Mouse (Mus musculus): Measurements from ENCODE around the gene Spsb4.
A peak's percentile ranks its signal among the peaks of the same experiment; 100 is the strongest.

The Spsb4 gene

GRCm38 (mm10) chr9:96978147-96978782, 40.4 kb downstream of the Spsb4 start:
- no peak for DNase-seq

- no peak for DNase-seq
Measured at GRCm38 (mm10) chr9:96977287-96978145, 41.1 kb downstream of the Spsb4 start.

GRCm38 (mm10) chr9:96973091-96973490, 45.6 kb downstream of the Spsb4 start:
- no peak for DNase-seq

GRCm38 (mm10) chr9:96971625-96972404, 46.8 kb downstream of the Spsb4 start:
- no peak for DNase-seq

GRCm38 (mm10) chr9:96967516-96967915, 51.1 kb downstream of the Spsb4 start:
- no peak for DNase-seq

- DNase-seq: no peak
Measured at GRCm38 (mm10) chr9:96966465-96966864, 52.2 kb downstream of the Spsb4 start.

GRCm38 (mm10) chr9:96963443-96964215, 55.0 kb downstream of the Spsb4 start:
- DNase-seq: no peak

GRCm38 (mm10) chr9:96962714-96963113, 55.9 kb downstream of the Spsb4 start:
- DNase-seq: no peak

- DNase-seq: peak; percentile 9
Measured at GRCm38 (mm10) chr9:96961986-96962701, 56.5 kb downstream of the Spsb4 start.

GRCm38 (mm10) chr9:96961006-96961405, 57.6 kb downstream of the Spsb4 start:
- peak; percentile 68 for DNase-seq

GRCm38 (mm10) chr9:96960241-96960640, 58.4 kb downstream of the Spsb4 start:
- DNase-seq: peak; percentile 68

- DNase-seq: no peak
Measured at GRCm38 (mm10) chr9:96959469-96959868, 59.2 kb downstream of the Spsb4 start.

GRCm38 (mm10) chr9:96958009-96958615, 60.5 kb downstream of the Spsb4 start:
- DNase-seq: no peak

GRCm38 (mm10) chr9:96957298-96957865, 61.3 kb downstream of the Spsb4 start:
- DNase-seq: peak; percentile 38

- DNase-seq: no peak
Measured at GRCm38 (mm10) chr9:96956646-96957297, 61.9 kb downstream of the Spsb4 start.

- DNase-seq: no peak
Measured at GRCm38 (mm10) chr9:96954063-96954809, 64.4 kb downstream of the Spsb4 start.

- DNase-seq: peak; percentile 78
Measured at GRCm38 (mm10) chr9:96953443-96953842, 65.2 kb downstream of the Spsb4 start.

GRCm38 (mm10) chr9:96952310-96952975, 66.2 kb downstream of the Spsb4 start:
- DNase-seq: peak; percentile 19

GRCm38 (mm10) chr9:96949551-96949950, 69.1 kb downstream of the Spsb4 start:
- DNase-seq: peak; percentile 21

Measured in thymus, postnatal 14 days (tissue).